Mouse (Mus musculus) subcutaneous adipose tissue, adult 2 months (tissue): ENCODE measurements around the gene Coro1a. TPM values are rescaled to one million over a fixed set of nuclear protein-coding genes. Genes with fewer than 3 reads are reported as not detected.

Source experiments
- polyA plus RNA-seq: library from polyadenylated mRNA; depleted of rRNA; stranded (reverse); fragments of >200 nt; gene quantifications from 2 replicates; pipeline ENCODE4 v1.2.3, GENCODE M21; 2012; ENCODE audit warnings: low replicate concordance; rRNA removed

The Coro1a gene
- 53.1 and 109 TPM in 2 replicates for polyA plus RNA-seq

GRCm38 (mm10) chr7:126707442-126708174, at the start of gene Coro1a:
Gene Coro1a, minus strand, starts transcription at chr7:126707787.

GRCm38 (mm10) chr7:126695631-126696207, 11.9 kb downstream of the Coro1a start, which contains the start of gene Slx1b:
Gene Slx1b, minus strand, starts transcription at chr7:126695784.

GRCm38 (mm10) chr7:126695210-126695611, 12.4 kb downstream of the Coro1a start, which contains the start of gene Bola2:
Gene Bola2, plus strand, starts transcription at chr7:126695401.

GRCm38 (mm10) chr7:126676207-126676606, 31.4 kb downstream of the Coro1a start, which contains the start of gene Sult1a1:
Gene Sult1a1, minus strand, starts transcription at chr7:126676432.

Other genes with a start within 250 kb of the Coro1a start
- gene Atp2a1, start 244.7 kb downstream of the Coro1a start, polyA plus RNA-seq = 0.07 and 0.54 TPM in 2 replicates
- 51.5 and 81.0 TPM in 2 replicates for gene Sh2b1, start 232.4 kb downstream of the Coro1a start, polyA plus RNA-seq
- gene Tufm, start 220.4 kb downstream of the Coro1a start, polyA plus RNA-seq = 126 and 142 TPM in 2 replicates
- gene Atxn2l, start 204.3 kb downstream of the Coro1a start, polyA plus RNA-seq = 95.1 and 150 TPM in 2 replicates
- gene Eif3c, start 141.4 kb downstream of the Coro1a start, polyA plus RNA-seq = 113 and 137 TPM in 2 replicates
- gene Apobr, start 122.8 kb downstream of the Coro1a start, polyA plus RNA-seq = 15.7 and 20.1 TPM in 2 replicates
- gene Cln3, start 122.0 kb downstream of the Coro1a start, polyA plus RNA-seq = 62.6 and 86.0 TPM in 2 replicates
- 0.27 and 0.28 TPM in 2 replicates for gene Il27, start 112.8 kb downstream of the Coro1a start, polyA plus RNA-seq
- 50.9 and 128 TPM in 2 replicates for gene Nupr1, start 76.9 kb downstream of the Coro1a start, polyA plus RNA-seq
- 42.4 and 47.9 TPM in 2 replicates for gene Sgf29, start 58.5 kb downstream of the Coro1a start, polyA plus RNA-seq
- gene Sult1a1, start 31.4 kb downstream of the Coro1a start, polyA plus RNA-seq = 134 and 428 TPM in 2 replicates
- 46.0 and 59.1 TPM in 2 replicates for gene Bola2, start 12.4 kb downstream of the Coro1a start, polyA plus RNA-seq
- 25.3 and 25.7 TPM in 2 replicates for gene Slx1b, start 12.0 kb downstream of the Coro1a start, polyA plus RNA-seq
- 300 and 302 TPM in 2 replicates for gene Mapk3, start 51.8 kb upstream of the Coro1a start, polyA plus RNA-seq
- 87.6 and 213 TPM in 2 replicates for gene Gdpd3, start 58.5 kb upstream of the Coro1a start, polyA plus RNA-seq
- gene Ypel3, start 69.2 kb upstream of the Coro1a start, polyA plus RNA-seq = 325 and 329 TPM in 2 replicates
- gene Tbx6, start 73.7 kb upstream of the Coro1a start, polyA plus RNA-seq = 3.3 and 4.2 TPM in 2 replicates
- gene Ppp4c, start 84.7 kb upstream of the Coro1a start, polyA plus RNA-seq = 140 and 221 TPM in 2 replicates
- 18.0 and 75.6 TPM in 2 replicates for gene Fam57b, start 89.9 kb upstream of the Coro1a start, polyA plus RNA-seq
- gene 4930451I11Rik, start 123.9 kb upstream of the Coro1a start, polyA plus RNA-seq = not detected in 2 replicates
- gene Doc2a, start 139.6 kb upstream of the Coro1a start, polyA plus RNA-seq = not detected in 2 replicates
- 3.5 and 11.6 TPM in 2 replicates for gene Hirip3, start 154.2 kb upstream of the Coro1a start, polyA plus RNA-seq
- gene Ino80e, start 154.6 kb upstream of the Coro1a start, polyA plus RNA-seq = 47.8 and 60.5 TPM in 2 replicates
- gene Taok2, start 176.9 kb upstream of the Coro1a start, polyA plus RNA-seq = 94.6 and 122 TPM in 2 replicates
- 89.0 and 89.8 TPM in 2 replicates for gene Tmem219, start 215.1 kb upstream of the Coro1a start, polyA plus RNA-seq
- gene Kctd13, start 221.1 kb upstream of the Coro1a start, polyA plus RNA-seq = 19.6 and 22.4 TPM in 2 replicates
- 0.23 and 0.63 TPM in 2 replicates for gene Asphd1, start 241.8 kb upstream of the Coro1a start, polyA plus RNA-seq
- 2.4 and 4.4 TPM in 2 replicates for gene Sez6l2, start 242.8 kb upstream of the Coro1a start, polyA plus RNA-seq